Mouse (Mus musculus) CD4-positive naive resting alpha-beta T cell, adult 57 days (primary cell): ENCODE results near the gene Sec61b. TPM values are rescaled to one million over a fixed set of nuclear protein-coding genes. Genes with fewer than 3 reads are reported as not detected.

Source experiments
- total RNA-seq: library from RNA; stranded (reverse); gene quantifications from one replicate; pipeline ENCODE4 v1.2.4, GENCODE M21; 2023

Gene Sec61b
- total RNA-seq, result 77.4 TPM

GRCm38 (mm10) chr4:47473968-47474729 is at the start of gene Sec61b, which contains the start of gene Alg2:
Sec61b (plus strand) TSS chr4:47474658.
Alg2 (minus strand) TSS chr4:47474333.

Other genes with a start within 250 kb of the Sec61b start
- 27.3 TPM for gene Tgfbr1, start 121.4 kb upstream of the Sec61b start, total RNA-seq
- 20.6 TPM for gene Alg2, start 325 bp upstream of the Sec61b start, total RNA-seq